Mouse (Mus musculus) ES-E14 (cell line): ENCODE measurements around the gene Dpysl5. TPM values are rescaled to one million over a fixed set of nuclear protein-coding genes. Genes with fewer than 3 reads are reported as not detected.

Source experiments
- DNase-seq: peaks from one replicate; pipeline ENCODE4 v3.0.0-alpha.2; 2013; ENCODE audit warnings: low read depth, low spot score
- H3K27ac ChIP-seq: 2 replicates; pipeline ENCODE4 v1.5.1; 2012; ENCODE audit warnings: low read depth, mild to moderate bottlenecking, low read length, moderate library complexity, mixed read lengths; ENCODE audit not compliant: poor library complexity, insufficient read depth, severe bottlenecking
- H3K36me3 ChIP-seq: 2 replicates; pipeline ENCODE4 v1.6.1; 2012; ENCODE audit warnings: mild to moderate bottlenecking, low read length, moderate library complexity, mixed read lengths; ENCODE audit not compliant: control insufficient read depth, poor library complexity, insufficient read depth, severe bottlenecking
- H3K4me1 ChIP-seq, 2 experiments: fragments of 150-350 bp in 1 of 2; sonication (generic) in 1 of 2; 2 replicates each; pipeline ENCODE4 v1.6.1; 2012; ENCODE audit warnings: low read length in 2 of 2, mild to moderate bottlenecking in 1 of 2, mixed read lengths in 1 of 2; ENCODE audit not compliant: control insufficient read depth in 2 of 2, insufficient read depth in 2 of 2, poor library complexity in 1 of 2
- H3K4me3 ChIP-seq, 2 experiments: fragments of 150-350 bp in 1 of 2; sonication (generic) in 1 of 2; 2 replicates each; pipeline ENCODE4 v1.5.1; 2012; ENCODE audit warnings: low read length in 2 of 2, low read depth in 1 of 2, mild to moderate bottlenecking in 1 of 2, mixed read lengths in 1 of 2; ENCODE audit not compliant: insufficient read depth in 1 of 2, poor library complexity in 1 of 2, severe bottlenecking in 1 of 2
- H3K9ac ChIP-seq: 2 replicates; pipeline ENCODE4 v1.6.1; 2012; ENCODE audit warnings: low read depth, mild to moderate bottlenecking, low read length, mixed read lengths; ENCODE audit not compliant: poor library complexity, insufficient read depth, severe bottlenecking
- H3K9me3 ChIP-seq: fragments of 150-350 bp; sonication (generic); 2 replicates; pipeline ENCODE4 v1.6.1; 2012; ENCODE audit warnings: low read depth, mild to moderate bottlenecking, low read length; ENCODE audit not compliant: control insufficient read depth, insufficient read depth
- CHD2 ChIP-seq: IDR thresholded peaks from 2 replicates; pipeline ENCODE4 v1.6.1; 2014; ENCODE audit warnings: mild to moderate bottlenecking, low read depth, low read length, inconsistent platforms
- HCFC1 ChIP-seq: IDR thresholded peaks from 2 replicates; pipeline ENCODE4 v1.6.1; 2012; ENCODE audit warnings: low read length, inconsistent platforms, borderline replicate concordance; ENCODE audit not compliant: insufficient read depth
- MAFK ChIP-seq: IDR thresholded peaks from 2 replicates; pipeline ENCODE4 v1.6.1; 2014; ENCODE audit warnings: mild to moderate bottlenecking, low read depth, low read length, inconsistent platforms; ENCODE audit not compliant: insufficient read depth
- ZC3H11A ChIP-seq: IDR thresholded peaks from 2 replicates; pipeline ENCODE4 v1.6.1; 2012; ENCODE audit warnings: low read depth, mild to moderate bottlenecking, inconsistent platforms, low read length, borderline replicate concordance
- ZNF384 ChIP-seq: IDR thresholded peaks from 2 replicates; pipeline ENCODE4 v1.6.1; 2012; ENCODE audit warnings: low read depth, low read length, inconsistent platforms
- in situ Hi-C, 2 experiments: fragments of 600-800 bp; cut with MboI; formaldehyde crosslinking; loops; one replicate each; pipeline ENCODE4 v1.15.1; 2025; ENCODE audit warnings: low sequenced_read_pairs in 2 of 2, inconsistent platforms in 1 of 2; ENCODE audit not compliant: unreplicated experiment in 2 of 2
- total RNA-seq: library from RNA; depleted of rRNA; stranded (reverse); fragments of 300-350 nt; gene quantifications from 2 replicates; pipeline ENCODE4 v1.2.3, GENCODE M21; 2012

Dpysl5 gene
- total RNA-seq, 1 experiment: 5.3 TPM

GRCm38 (mm10) chr5:30726151-30726693, 14.9 kb downstream of the Dpysl5 start:
- TF ChIP-seq MAFK (no peak), ZNF384 (no peak), ZC3H11A (no peak), CHD2 (no peak), HCFC1 (no peak)
- Histone ChIP-seq H3K4me3 (no peak overlapping the region), H3K4me1 (peaks cover 0 to 3% of the 10 kb centered on the region in 2 experiments; a peak in 1 of 4 replicates), H3K9ac (no peak overlapping the region), H3K36me3 (no peaks in the 10 kb centered on the region), H3K9me3 (no peaks in the 10 kb centered on the region), H3K27ac (no peak overlapping the region)
- DNase-seq: peak; percentile 28
- in situ Hi-C loops: no loop called here

GRCm38 (mm10) chr5:30732511-30732910, 21.1 kb downstream of the Dpysl5 start:
- DNase-seq: no peak
- H3K27ac ChIP-seq: no peak overlapping the region
- no peaks in the 10 kb centered on the region for H3K36me3 ChIP-seq
- no peak overlapping the region for H3K9ac ChIP-seq
- in situ Hi-C loops: no loop called here
- TF ChIP-seq ZNF384 (no peak), ZC3H11A (no peak), HCFC1 (no peak), MAFK (no peak), CHD2 (no peak)
- H3K4me1 ChIP-seq: no peaks in the 10 kb centered on the region
- H3K4me3 ChIP-seq: no peak overlapping the region
- no peaks in the 10 kb centered on the region for H3K9me3 ChIP-seq

DNA sequence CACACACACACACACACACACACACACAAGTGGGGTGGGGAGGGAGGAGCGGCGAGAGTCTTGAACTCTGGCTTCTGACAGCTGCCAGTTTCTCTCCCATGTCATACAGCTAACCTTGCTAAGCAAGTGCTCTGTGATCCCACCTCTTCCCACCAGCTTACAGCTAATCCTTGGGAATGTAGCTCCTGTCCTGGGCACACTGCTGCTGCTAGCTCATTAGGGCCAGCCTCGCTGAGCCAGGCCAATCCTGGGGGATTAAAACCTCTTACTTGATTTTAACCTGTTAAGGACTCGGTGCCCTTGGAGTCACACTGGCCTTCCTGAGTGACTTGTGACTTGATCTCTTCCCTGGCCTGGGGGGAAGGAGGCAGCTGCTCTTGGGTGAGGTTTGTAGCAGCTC, 23.3 kb downstream of the Dpysl5 start:
- no peak overlapping the region for H3K4me3 ChIP-seq
- DNase-seq: no peak
- no peaks in the 10 kb centered on the region for H3K9me3 ChIP-seq
- H3K9ac ChIP-seq: no peak overlapping the region
- in situ Hi-C loops: no loop called here
- no peaks in the 10 kb centered on the region for H3K36me3 ChIP-seq
- H3K4me1 ChIP-seq: peaks cover 0 to 6% of the 10 kb centered on the region in 2 experiments; a peak in 1 of 4 replicates
- H3K27ac ChIP-seq: no peak overlapping the region
- TF ChIP-seq CHD2 (no peak), HCFC1 (no peak), ZNF384 (no peak)

DNA sequence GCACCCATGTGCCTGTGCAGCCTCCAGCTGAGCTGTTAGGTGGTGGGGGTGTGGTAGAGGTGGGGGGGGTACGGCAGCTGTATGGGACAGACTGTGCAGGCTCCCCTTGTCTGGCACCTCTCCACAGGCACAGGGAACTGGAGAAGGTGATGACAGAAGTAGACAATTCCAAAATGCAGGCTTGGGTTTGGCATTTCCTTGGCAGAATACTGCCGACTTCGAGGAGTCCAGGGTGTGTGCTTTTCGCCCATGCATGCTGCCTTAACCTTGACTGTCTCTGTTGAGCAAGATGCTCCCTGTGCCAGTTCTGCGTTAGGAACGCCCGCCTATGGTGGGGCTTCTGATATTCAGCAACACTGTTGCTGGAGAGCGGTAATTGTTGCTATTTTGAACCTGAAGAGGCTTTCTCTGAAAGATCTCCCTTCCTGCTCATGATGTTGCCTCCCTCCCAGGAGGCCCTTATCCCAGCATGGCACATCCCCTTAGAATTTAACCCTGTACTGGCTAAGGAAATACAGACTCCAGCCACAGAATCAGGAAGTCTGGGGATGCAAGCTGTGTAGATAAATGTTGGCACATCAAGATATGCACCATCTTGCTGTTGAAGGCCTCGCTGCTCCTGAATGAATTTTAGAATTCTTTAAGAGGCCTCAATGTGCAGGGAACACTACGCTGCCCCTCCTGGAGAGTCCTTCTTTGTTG, 26.9 kb downstream of the Dpysl5 start:
- Histone ChIP-seq H3K4me1 (peaks cover 0 to 8% of the 10 kb centered on the region in 2 experiments; a peak in 1 of 4 replicates), H3K4me3 (no peak overlapping the region), H3K9me3 (no peaks in the 10 kb centered on the region), H3K27ac (0 out of 2 replicates have a peak overlapping the region, but pooled peaks have one; percentile 22), H3K9ac (no peak overlapping the region), H3K36me3 (peaks cover 3% of the 10 kb centered on the region; the same call in 1 of the 2 replicates)
- TF ChIP-seq CHD2: no peak
- DNase-seq: no peak
- in situ Hi-C loops: no loop called here
